Mouse (Mus musculus): ENCODE data around the gene Atp2b1.

DNA sequence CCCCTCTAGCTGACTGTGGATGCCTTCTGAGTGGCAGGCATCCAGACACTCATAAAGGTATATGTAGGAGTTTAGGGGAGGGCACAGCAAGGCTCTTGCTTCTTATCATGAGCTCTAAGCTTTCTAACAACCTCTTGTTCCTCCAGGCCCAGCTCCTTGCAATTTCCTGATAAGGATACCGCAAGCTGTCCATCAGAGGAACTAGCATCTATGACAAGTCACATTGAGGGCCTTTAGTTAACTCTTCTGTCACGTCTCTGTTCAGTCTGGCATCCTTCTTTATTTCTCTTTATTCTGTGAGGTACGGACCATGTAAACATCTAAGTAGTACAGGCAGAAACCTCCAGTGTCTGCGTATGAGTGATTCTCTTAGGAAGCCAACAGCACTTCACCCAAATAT lies 8.2 kb upstream of the Atp2b1 start:
- TF ChIP-seq CTCF (IDR thresholded peaks at IDR 0.05; ENCODE audit: control insufficient read depth, insufficient read depth, insufficient read length) (no peak), USF1 (IDR thresholded peaks at IDR 0.05; ENCODE audit: low read depth) (no peak), MYOG (IDR thresholded peaks at IDR 0.05; ENCODE audit: control insufficient read depth, extremely low read depth, insufficient read length) (no peak), FOSL1 (IDR thresholded peaks at IDR 0.05; ENCODE audit: insufficient read depth, low read length, poor library complexity, severe bottlenecking) (no peak), MYOD1 (IDR thresholded peaks at IDR 0.05; ENCODE audit: control insufficient read depth, insufficient read length, low read depth) (no peak), MAX (IDR thresholded peaks at IDR 0.05) (no peak), CEBPB (IDR thresholded peaks at IDR 0.05; ENCODE audit: low read depth) (no peak)
